Mouse (Mus musculus): Measurements from ENCODE around the gene Rnf215.
"Not testable (repeated sequence)": the region's sequence is repeated elsewhere in the genome, so short reads cannot be mapped to it uniquely, and the experiment has no call there.

Gene Rnf215

DNA sequence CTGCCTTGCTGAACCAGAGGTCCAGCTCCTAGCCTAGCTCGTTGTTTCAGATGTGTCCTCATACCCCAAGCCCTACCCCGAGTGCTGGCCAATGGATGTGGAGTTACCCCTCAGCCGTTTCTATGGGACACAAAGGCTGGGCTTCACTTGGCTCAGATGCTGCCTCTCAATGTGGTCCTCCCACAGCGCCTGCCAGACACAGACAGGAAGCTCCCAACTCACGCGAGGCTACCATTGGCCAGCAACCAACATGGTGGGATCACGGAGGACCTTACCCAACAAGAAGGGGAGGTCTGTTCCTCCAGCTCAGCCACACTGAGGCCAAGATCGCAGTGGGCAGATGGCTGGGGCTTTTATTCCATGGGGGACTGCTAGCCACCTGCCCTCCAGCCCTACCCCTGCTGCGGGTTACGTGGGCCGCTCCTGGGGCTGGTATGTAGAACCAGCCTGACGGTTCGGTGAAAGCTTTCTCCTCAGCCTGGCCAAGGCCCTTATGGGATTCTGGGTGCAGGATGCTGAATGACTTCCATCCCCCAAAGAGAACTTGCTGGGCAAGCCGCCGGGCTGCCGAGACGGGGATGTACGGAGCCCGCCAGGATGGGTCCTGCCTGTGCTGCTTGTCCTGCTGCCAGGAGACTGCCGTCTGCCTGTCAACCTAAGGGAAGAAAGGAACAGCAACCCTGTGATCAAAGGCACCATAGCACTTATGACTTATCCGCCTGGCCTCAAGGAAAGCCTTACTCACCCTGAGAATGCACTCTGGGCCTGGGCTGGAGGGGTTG lies 8.5 kb downstream of the Rnf215 start:
- DNase-seq (ENCODE audit: extremely low read depth, insufficient read length, low spot score): no peak

- no peak for DNase-seq (ENCODE audit: extremely low read depth, insufficient read length, low spot score)
Measured at GRCm38 (mm10) chr11:4146381-4146780, 11.4 kb downstream of the Rnf215 start.

- DNase-seq (ENCODE audit: extremely low read depth, insufficient read length, low spot score): no peak
Measured at GRCm38 (mm10) chr11:4147098-4147497, 12.1 kb downstream of the Rnf215 start.

DNA sequence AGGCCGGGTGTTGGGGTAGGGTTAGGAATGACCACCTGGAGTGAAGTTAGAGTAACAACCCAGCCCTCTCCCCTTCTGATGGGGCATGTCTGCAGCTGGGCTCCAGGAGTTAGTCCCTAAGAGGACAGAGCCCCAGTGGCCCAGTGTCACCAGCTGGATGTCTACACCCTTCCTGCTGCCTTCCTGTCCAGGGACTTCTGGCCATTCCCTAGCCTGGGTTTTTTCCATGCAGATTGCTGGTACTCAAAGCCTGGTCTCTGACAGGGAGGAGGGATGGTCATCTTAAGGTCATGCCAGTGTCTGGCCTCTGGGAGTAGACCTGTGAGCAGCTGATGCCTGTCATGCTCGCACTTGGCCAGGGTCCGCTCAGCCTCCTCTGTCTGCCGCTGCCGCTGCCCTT lies 13.1 kb downstream of the Rnf215 start:
- DNase-seq (ENCODE audit: extremely low read depth, insufficient read length, low spot score): no peak

DNA sequence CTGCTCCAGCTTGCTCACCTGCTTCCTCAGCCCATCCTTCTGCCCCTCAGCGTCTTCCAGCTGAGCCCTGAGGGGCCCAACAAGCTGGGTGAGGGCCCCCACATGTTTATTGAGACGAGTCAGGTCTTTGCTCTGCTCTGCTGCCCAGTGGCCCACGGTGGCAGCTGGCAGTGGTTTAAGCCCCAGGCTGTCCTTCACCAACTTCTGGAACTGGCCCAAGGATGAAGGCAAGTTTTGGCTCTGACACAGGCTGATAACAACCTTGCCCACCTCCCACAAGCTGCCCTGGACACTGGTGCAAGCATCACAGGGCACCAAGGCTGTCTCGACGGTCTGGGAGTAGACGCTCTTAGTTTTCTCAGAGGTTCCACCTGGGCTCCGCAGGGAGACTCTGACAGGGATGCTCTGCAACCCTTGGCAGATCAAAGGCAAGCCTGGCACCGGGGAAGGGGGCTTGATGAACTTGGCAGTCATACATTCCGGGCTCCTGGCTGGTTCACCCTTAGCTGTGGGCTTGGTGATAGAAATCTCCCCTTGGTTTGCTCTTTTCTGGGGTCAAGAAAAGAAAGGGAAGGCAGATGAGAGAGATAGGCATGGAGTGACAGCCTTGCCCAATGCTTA lies 13.6 kb downstream of the Rnf215 start:
- DNase-seq (ENCODE audit: extremely low read depth, insufficient read length, low spot score): no peak

- DNase-seq (ENCODE audit: extremely low read depth, insufficient read length, low spot score): no peak
Measured at GRCm38 (mm10) chr11:4149886-4150285, 14.9 kb downstream of the Rnf215 start.

GRCm38 (mm10) chr11:4153694-4154093 lies 18.7 kb downstream of the Rnf215 start:
- no peak for DNase-seq (ENCODE audit: extremely low read depth, insufficient read length, low spot score)

- no peak for DNase-seq (ENCODE audit: extremely low read depth, insufficient read length, low spot score)
Measured at GRCm38 (mm10) chr11:4155641-4156040, 20.6 kb downstream of the Rnf215 start.

DNA sequence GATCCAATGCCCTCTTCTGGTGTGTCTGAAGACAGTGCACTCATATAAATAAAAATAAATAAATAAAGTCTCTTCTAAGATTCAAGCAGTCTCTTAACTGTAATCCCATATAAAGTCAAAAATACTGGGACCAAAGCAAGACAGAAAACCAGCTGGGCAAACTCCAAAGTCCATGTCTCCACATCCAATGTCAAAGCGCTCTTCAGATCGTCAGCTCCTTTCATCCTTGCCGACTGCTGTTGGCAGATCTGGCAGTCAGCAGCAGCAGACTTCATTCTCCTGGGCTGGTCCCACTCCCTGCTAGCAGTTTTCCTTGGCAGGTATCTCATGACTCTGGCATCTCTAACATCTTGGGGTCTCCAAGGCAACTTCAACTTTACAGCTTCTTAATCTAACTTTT lies 23.7 kb downstream of the Rnf215 start:
- no peak for DNase-seq (ENCODE audit: extremely low read depth, insufficient read length, low spot score)

DNA sequence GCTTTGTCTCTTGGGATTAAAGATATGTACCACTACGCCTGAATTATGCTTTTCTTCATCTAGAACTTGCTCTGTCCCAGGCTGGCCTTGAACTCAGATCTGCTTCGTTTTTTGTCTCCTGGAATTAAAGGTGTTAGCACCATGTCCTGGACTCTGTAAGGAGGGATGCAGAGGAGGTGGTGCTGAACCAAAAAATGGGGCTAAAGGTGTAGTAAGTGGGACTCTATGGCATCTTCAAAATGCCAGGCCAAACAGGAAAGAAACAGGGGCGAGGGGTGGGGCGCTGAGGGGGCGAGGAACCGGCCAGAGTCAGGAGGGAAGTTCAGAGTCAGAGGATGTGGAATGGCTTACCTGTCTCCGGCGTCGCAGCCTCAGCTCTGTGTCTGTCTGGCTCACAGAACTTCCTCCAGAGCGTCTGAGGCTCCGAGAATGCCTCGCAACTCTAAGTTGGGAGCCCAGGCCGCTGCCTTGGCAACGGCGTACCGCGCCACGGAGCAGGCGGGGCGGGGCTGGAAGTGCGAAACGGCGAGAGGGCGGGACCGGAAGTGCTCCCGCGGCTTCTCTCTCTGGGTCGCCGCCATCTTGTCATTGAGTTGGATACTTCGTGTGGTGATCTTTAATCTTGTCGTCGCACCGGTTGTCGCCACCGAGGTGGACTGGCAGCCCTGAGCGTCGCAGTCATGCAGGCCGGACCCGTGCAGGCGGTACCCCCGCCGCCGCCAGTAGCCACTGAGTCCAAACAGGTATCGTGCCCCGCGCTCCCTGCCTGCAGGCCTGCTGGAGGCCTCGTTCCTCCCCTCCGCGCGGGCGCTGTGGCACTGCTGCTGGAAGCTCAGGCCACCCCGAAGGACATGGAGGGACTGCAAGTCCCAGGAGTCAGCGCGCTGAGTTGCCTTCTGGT lies 25.1 kb downstream of the Rnf215 start, which contains the start of the genes Ccdc157 and Sf3a1:
Gene Ccdc157, minus strand, starts transcription at position 486 of the 901 bp plus-strand sequence.
Gene Sf3a1, plus strand, starts transcription at position 543 of the 901 bp plus-strand sequence.
- DNase-seq (ENCODE audit: extremely low read depth, insufficient read length, low spot score): peak; percentile 94

DNA sequence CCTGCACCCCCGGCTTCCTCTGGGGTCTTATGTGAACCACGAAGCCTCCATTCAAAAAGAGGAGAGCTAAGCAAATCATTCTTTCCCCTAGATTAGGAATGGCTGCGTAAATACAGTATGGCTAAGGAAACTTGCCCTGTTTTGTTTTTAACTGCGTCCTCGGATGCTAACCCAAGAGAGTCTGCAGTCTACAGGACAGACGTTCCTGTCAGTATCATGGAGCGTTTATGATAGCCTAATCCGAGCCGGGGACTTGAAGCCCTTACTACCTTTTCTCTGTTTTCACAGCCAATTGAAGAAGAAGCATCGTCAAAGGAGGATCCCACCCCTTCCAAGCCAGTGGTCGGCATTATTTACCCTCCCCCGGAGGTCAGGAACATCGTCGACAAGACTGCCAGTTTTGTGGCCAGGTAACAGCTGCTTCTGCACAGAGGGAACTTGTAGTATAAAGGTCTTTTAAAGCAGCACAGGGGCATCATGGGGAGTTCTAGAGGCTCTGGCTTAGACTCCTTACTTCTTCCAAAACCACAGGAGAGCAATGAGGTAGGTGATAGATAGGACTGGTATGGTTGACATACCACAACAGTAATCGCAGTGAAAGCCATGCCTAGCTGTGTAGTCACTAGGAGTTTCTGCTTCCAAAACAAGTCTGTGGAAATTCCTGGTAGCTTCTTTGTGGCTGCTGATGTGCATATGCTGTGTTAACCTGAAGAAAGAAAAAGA lies 25.9 kb downstream of the Rnf215 start:
- DNase-seq (ENCODE audit: extremely low read depth, insufficient read length, low spot score): no peak

DNA sequence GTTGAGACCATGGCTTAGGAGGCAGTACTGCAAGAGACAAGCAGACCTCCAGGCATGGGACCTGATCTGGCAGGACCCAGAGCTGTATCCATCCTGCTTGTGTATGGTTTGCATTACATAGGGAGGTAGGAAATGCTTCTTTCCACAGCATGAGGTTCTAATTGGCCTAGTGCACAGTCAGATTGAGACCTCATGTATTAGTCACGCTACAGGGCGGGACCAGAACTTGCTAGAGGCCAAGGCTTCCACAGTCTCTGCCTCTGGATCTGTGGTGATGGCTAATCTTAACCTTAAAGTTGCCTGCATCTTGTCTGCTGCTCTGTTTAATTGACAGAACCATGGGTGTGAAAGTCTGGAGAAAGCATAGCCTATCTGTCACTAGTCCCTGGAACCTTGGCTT lies 29.7 kb downstream of the Rnf215 start:
- no peak for DNase-seq (ENCODE audit: extremely low read depth, insufficient read length, low spot score)

DNA sequence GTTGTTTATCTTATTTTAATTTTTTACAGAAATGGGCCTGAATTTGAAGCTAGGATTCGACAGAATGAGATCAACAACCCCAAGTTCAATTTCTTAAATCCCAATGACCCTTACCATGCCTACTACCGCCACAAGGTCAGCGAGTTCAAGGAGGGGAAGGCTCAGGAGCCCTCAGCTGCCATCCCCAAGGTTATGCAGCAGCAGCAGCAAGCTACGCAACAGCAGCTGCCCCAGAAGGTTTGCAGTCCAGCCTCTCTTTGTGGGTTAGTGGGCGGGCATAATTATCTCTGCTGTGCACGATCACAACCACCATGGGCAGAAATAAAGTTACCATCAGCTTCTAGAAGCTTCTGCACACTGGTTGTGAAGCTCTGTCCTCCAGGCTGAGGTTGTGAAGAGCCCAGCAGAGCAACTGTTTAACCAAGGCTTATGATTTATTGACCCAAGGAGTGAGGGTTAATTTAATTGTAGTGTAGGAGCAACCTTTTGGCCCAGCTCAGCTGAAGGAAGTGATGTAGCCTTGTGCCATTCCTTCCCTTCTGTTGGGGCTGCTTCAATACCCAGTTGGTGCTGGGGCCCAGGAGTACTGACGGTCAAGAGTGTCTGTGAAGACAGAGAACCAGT lies 31.6 kb downstream of the Rnf215 start:
- no peak for DNase-seq (ENCODE audit: extremely low read depth, insufficient read length, low spot score)

- no peak for DNase-seq (ENCODE audit: extremely low read depth, insufficient read length, low spot score)
Measured at GRCm38 (mm10) chr11:4174586-4174985, 39.6 kb downstream of the Rnf215 start.

GRCm38 (mm10) chr11:4177716-4178115 lies 42.7 kb downstream of the Rnf215 start:
- no peak for DNase-seq (ENCODE audit: extremely low read depth, insufficient read length, low spot score)

DNA sequence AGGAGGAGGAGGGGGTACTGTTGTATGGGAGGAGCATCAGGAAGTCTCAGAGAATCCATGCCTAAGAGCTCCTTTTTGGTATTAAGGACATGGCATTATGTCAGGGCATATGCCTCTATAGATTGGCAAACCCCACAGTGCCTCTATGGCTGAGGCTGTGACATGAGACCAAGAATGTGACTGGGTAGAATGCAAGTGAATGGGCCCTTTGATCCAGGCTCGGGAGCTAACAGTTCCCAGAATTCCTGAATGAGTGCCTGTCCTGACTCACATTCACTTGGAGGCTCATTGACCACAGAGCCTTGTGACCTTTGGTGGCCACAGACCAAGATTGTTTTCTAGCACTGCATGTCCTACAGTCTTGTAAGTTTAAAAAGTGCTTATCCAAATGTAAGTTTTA lies 47.1 kb downstream of the Rnf215 start:
- DNase-seq (ENCODE audit: extremely low read depth, insufficient read length, low spot score): peak; percentile 63

GRCm38 (mm10) chr11:4183511-4183910 lies 48.5 kb downstream of the Rnf215 start:
- DNase-seq (ENCODE audit: extremely low read depth, insufficient read length, low spot score): no peak

- DNase-seq (ENCODE audit: extremely low read depth, insufficient read length, low spot score): no peak
Measured at GRCm38 (mm10) chr11:4184251-4184952, 49.4 kb downstream of the Rnf215 start.

DNA sequence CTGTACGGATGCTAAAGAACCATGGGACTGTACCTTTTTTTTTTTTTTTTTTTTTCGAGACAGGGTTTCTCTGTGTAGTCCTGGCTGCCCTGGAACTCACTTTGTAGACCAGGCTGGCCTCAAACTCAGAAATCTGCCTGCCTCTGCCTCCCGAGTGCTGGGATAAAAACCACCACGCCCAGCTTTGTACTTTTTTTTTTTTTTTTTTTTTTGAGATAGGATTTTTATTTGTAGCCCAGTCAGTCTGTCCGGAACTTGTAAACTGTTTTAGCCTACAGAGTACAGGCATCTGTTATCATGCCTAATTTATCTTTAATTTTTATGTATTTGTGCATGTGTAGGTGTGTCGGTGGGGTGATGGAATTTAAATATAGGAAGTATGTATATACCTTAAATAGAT lies 50.5 kb downstream of the Rnf215 start:
- DNase-seq (ENCODE audit: extremely low read depth, insufficient read length, low spot score): not testable (repeated sequence)

Data from 3134 (cell line).